Mouse (Mus musculus): ENCODE measurements around the gene Olfr649.

The Olfr649 gene

GRCm38 (mm10) chr7:104195885-104196284 is at the start of gene Olfr649:
Gene Olfr649, minus strand, starts transcription at chr7:104195985.
- no peak for DNase-seq (ENCODE audit: low read depth, low spot score)

- DNase-seq (ENCODE audit: low read depth, low spot score): peak; percentile 92
Measured at GRCm38 (mm10) chr7:104244287-104245181, 48.7 kb upstream of the Olfr649 start, which contains the start of gene Trim34a. Gene Trim34a, plus strand, starts transcription at chr7:104244457.

GRCm38 (mm10) chr7:104243616-104244015 is 47.8 kb upstream of the Olfr649 start:
- DNase-seq (ENCODE audit: low read depth, low spot score): peak; percentile 63

GRCm38 (mm10) chr7:104240857-104241256 is 45.1 kb upstream of the Olfr649 start:
- DNase-seq (ENCODE audit: low read depth, low spot score): no peak

GRCm38 (mm10) chr7:104231203-104231602 is 35.4 kb upstream of the Olfr649 start:
- peak; percentile 77 for DNase-seq (ENCODE audit: low read depth, low spot score)

- peak; percentile 98 for DNase-seq (ENCODE audit: low read depth, low spot score)
Measured at GRCm38 (mm10) chr7:104218701-104219569, 23.1 kb upstream of the Olfr649 start, which contains the start of gene Trim6. Gene Trim6, plus strand, starts transcription at chr7:104218793.

- peak; percentile 86 for DNase-seq (ENCODE audit: low read depth, low spot score)
Measured at GRCm38 (mm10) chr7:104217881-104218280, 22.1 kb upstream of the Olfr649 start.

- peak; percentile 49 for DNase-seq (ENCODE audit: low read depth, low spot score)
Measured at GRCm38 (mm10) chr7:104216011-104216535, 20.3 kb upstream of the Olfr649 start.

- no peak for DNase-seq (ENCODE audit: low read depth, low spot score)
Measured at GRCm38 (mm10) chr7:104206197-104206596, 10.4 kb upstream of the Olfr649 start.

- DNase-seq (ENCODE audit: low read depth, low spot score): peak; percentile 87
Measured at GRCm38 (mm10) chr7:104199822-104200221, 4.0 kb upstream of the Olfr649 start.

GRCm38 (mm10) chr7:104191275-104191674 is 4.5 kb downstream of the Olfr649 start:
- DNase-seq (ENCODE audit: low read depth, low spot score): no peak

GRCm38 (mm10) chr7:104183292-104183691 is 12.5 kb downstream of the Olfr649 start, which contains the start of gene Olfr648:
Gene Olfr648, minus strand, starts transcription at chr7:104183392.
- DNase-seq (ENCODE audit: low read depth, low spot score): no peak

- no peak for DNase-seq (ENCODE audit: low read depth, low spot score)
Measured at GRCm38 (mm10) chr7:104179074-104179473, 16.7 kb downstream of the Olfr649 start.

- DNase-seq (ENCODE audit: low read depth, low spot score): no peak
Measured at GRCm38 (mm10) chr7:104178422-104179054, 17.2 kb downstream of the Olfr649 start.

- DNase-seq (ENCODE audit: low read depth, low spot score): no peak
Measured at GRCm38 (mm10) chr7:104175085-104175484, 20.7 kb downstream of the Olfr649 start.

- no peak for DNase-seq (ENCODE audit: low read depth, low spot score)
Measured at GRCm38 (mm10) chr7:104169634-104170204, 26.1 kb downstream of the Olfr649 start.

- peak; percentile 9 for DNase-seq (ENCODE audit: low read depth, low spot score)
Measured at GRCm38 (mm10) chr7:104167105-104167504, 28.7 kb downstream of the Olfr649 start.

- no peak for DNase-seq (ENCODE audit: low read depth, low spot score)
Measured at GRCm38 (mm10) chr7:104150456-104150855, 45.3 kb downstream of the Olfr649 start, which contains the start of gene Ubqlnl. Gene Ubqlnl, minus strand, starts transcription at chr7:104150556.

- DNase-seq (ENCODE audit: low read depth, low spot score): no peak
Measured at GRCm38 (mm10) chr7:104143179-104143578, 52.6 kb downstream of the Olfr649 start, which contains the start of gene Ubqln3. Gene Ubqln3, minus strand, starts transcription at chr7:104143279.
